24 mouse cellular contexts compared by ENCODE assay signal in genomic region chr2:145084621-145085020, GRCm38 (mm10).
DNase-seq lines count a peak whose midpoint lies in the region; ATAC-seq and TF ChIP-seq lines count a peak whose summit lies in the region.
"Had no signal": no experiment of that assay in that cellular context is flagged by ENCODE, and none has a peak within 500 bp of the region (broad histone marks: within the 10 kb centered on the region; RNA-seq: fewer than 3 reads in every experiment).

No protein-coding gene starts in this region.

- 58% methylated on average over 2 of the region's 2 CpGs for WGBS in kidney, adult 2 months
- WGBS in kidney, embryonic 15.5 days, result 72% methylated on average over 2 of the region's 2 CpGs

- H3K9ac ChIP-seq in kidney, embryonic 15.5 days, result no peak overlapping the region
- H3K9ac ChIP-seq: intestine, embryonic 15.5 days; limb, embryonic 12.5 days; liver, embryonic 15.5 days; lung, embryonic 15.5 days; midbrain, embryonic 12.5 days; neural tube, embryonic 13.5 days had no signal

- no peaks in the 10 kb centered on the region for H3K36me3 ChIP-seq in kidney, adult 2 months (ENCODE audit: control insufficient read depth, insufficient read depth, low read length)
- H3K36me3 ChIP-seq in kidney, embryonic 15.5 days, result no peaks in the 10 kb centered on the region
- H3K36me3 ChIP-seq: G1E; hindbrain, embryonic 10.5 days; intestine, embryonic 15.5 days; limb, embryonic 12.5 days; liver, embryonic 15.5 days; lung, embryonic 15.5 days; midbrain, embryonic 12.5 days; neural tube, embryonic 13.5 days had no signal

- peak; percentile 30 for DNase-seq in kidney, adult 2 months
- DNase-seq in layer of hippocampus, adult 9-11 months, result peak; percentile 9
- no peak for DNase-seq in layer of hippocampus, postnatal 25 days (ENCODE audit: extremely low spot score in 1 of 2, low spot score in 1 of 2)
- DNase-seq in adrenal gland, postnatal 10 days, result peak; percentile 16
- DNase-seq in kidney, postnatal 36 days, result peak; percentile 3 to 28
- no peak for DNase-seq in frontal cortex, postnatal 25 days (ENCODE audit: low spot score in 2 of 2)
- DNase-seq: cerebellum, adult 18-20 months; cerebellum, postnatal 10 days; gastrocnemius, postnatal 14 days; heart, postnatal 14 days; lung, postnatal 36 days; thymus, postnatal 4 days had no signal

- no peak overlapping the region for H3K4me2 ChIP-seq in kidney, embryonic 15.5 days
- H3K4me2 ChIP-seq: intestine, embryonic 15.5 days; limb, embryonic 12.5 days; liver, embryonic 15.5 days; lung, embryonic 15.5 days; midbrain, embryonic 12.5 days; neural tube, embryonic 13.5 days had no signal

- no peak for ATAC-seq in kidney, embryonic 15.5 days (replicated peaks; ENCODE audit: low FRiP score)
- ATAC-seq: hindbrain, embryonic 16.5 days; intestine, embryonic 15.5 days; Patski had no signal

- no peaks in the 10 kb centered on the region; the same call in 1 of the 2 replicates for H3K27me3 ChIP-seq in kidney, adult 2 months (replicated peaks; ENCODE audit: control insufficient read depth, insufficient read depth, low read length)
- H3K27me3 ChIP-seq in kidney, embryonic 15.5 days, result no peaks in the 10 kb centered on the region
- H3K27me3 ChIP-seq: intestine, embryonic 15.5 days; limb, embryonic 12.5 days; liver, embryonic 15.5 days; lung, embryonic 15.5 days; midbrain, embryonic 12.5 days; neural tube, embryonic 13.5 days had no signal

- no peak overlapping the region for H3K4me3 ChIP-seq in kidney, adult 2 months (ENCODE audit: insufficient read depth, low read depth, low read length)
- H3K4me3 ChIP-seq in kidney, embryonic 15.5 days (replicated peaks), result no peak overlapping the region
- H3K4me3 ChIP-seq: erythroblast, embryonic 14.5 days; hindbrain, embryonic 10.5 days; intestine, embryonic 15.5 days; limb, embryonic 12.5 days; liver, embryonic 15.5 days; lung, embryonic 15.5 days; midbrain, embryonic 12.5 days; neural tube, embryonic 13.5 days had no signal

- no peak for TF ChIP-seq CTCF in kidney, adult 2 months (conservative IDR thresholded peaks at IDR 0.05; ENCODE audit: insufficient read depth, insufficient read length, low read depth, low read length)

- no peaks in the 10 kb centered on the region for H3K4me1 ChIP-seq in kidney, adult 2 months (ENCODE audit: control insufficient read depth, insufficient read depth, low read length)
- no peaks in the 10 kb centered on the region for H3K4me1 ChIP-seq in kidney, embryonic 15.5 days
- H3K4me1 ChIP-seq: intestine, embryonic 15.5 days; liver, embryonic 15.5 days; lung, embryonic 15.5 days; midbrain, embryonic 12.5 days had no signal

- TF ChIP-seq POLR2A in kidney, adult 2 months (IDR thresholded peaks at IDR 0.05; ENCODE audit: low read depth, low read length), result no peak

- H3K27ac ChIP-seq in kidney, adult 2 months (ENCODE audit: insufficient read depth, low read depth, low read length), result no peak overlapping the region
- no peak overlapping the region for H3K27ac ChIP-seq in kidney, embryonic 15.5 days
- H3K27ac ChIP-seq: hindbrain, embryonic 10.5 days; intestine, embryonic 15.5 days; limb, embryonic 12.5 days; liver, embryonic 15.5 days; lung, embryonic 15.5 days; midbrain, embryonic 12.5 days; neural tube, embryonic 13.5 days had no signal

- no peaks in the 10 kb centered on the region for H3K9me3 ChIP-seq in kidney, embryonic 15.5 days (replicated peaks)
- H3K9me3 ChIP-seq: hindbrain, embryonic 10.5 days; intestine, embryonic 15.5 days; limb, embryonic 12.5 days; liver, embryonic 15.5 days; lung, embryonic 15.5 days; midbrain, embryonic 12.5 days; neural tube, embryonic 13.5 days had no signal

Comparison
In these comparisons a context has a peak if more than half of its experiments do, and no peak if none do; other contexts are left out.
1. DNase-seq: peak in kidney, adult 2 months (single experiment), layer of hippocampus, adult 9-11 months (single experiment), adrenal gland, postnatal 10 days (single experiment) and kidney, postnatal 36 days (2 of 2); none in layer of hippocampus, postnatal 25 days (0 of 2) and frontal cortex, postnatal 25 days (0 of 2).